Mouse (Mus musculus): ENCODE measurements around the gene Oprm1. TPM values are rescaled to one million over a fixed set of nuclear protein-coding genes. Genes with fewer than 3 reads are reported as not detected.
A peak's percentile ranks its signal among the peaks of the same experiment; 100 is the strongest.

Oprm1 gene
- polyA plus RNA-seq, 1 experiment: 2.1 TPM

- DNase-seq: no peak
- Histone ChIP-seq H3K4me3 (replicated peaks; ENCODE audit: insufficient read depth, low read depth, low read length) (no peak overlapping the region), H3K27me3 (ENCODE audit: control insufficient read depth, insufficient read depth, low read length) (no peaks in the 10 kb centered on the region), H3K27ac (ENCODE audit: insufficient read depth, low read length) (no peak overlapping the region), H3K4me1 (ENCODE audit: control insufficient read depth, insufficient read depth, low read length) (no peaks in the 10 kb centered on the region)
- TF ChIP-seq CTCF (IDR thresholded peaks at IDR 0.05; ENCODE audit: borderline replicate concordance, insufficient read depth, low read depth, low read length): no peak
- no peak for TF ChIP-seq POLR2A (IDR thresholded peaks at IDR 0.05; ENCODE audit: borderline replicate concordance, insufficient read depth, low read length)
- WGBS: 92% methylated on average over 2 of the region's 2 CpGs
Measured at GRCm38 (mm10) chr10:7069090-7069489, 310.8 kb downstream of the Oprm1 start.

GRCm38 (mm10) chr10:7070100-7070835, 312.0 kb downstream of the Oprm1 start:
- 81% methylated on average over 8 of the region's 8 CpGs for WGBS
- Histone ChIP-seq H3K27ac (ENCODE audit: insufficient read depth, low read length) (no peak overlapping the region), H3K4me1 (ENCODE audit: control insufficient read depth, insufficient read depth, low read length) (peaks cover 6% of the 10 kb centered on the region), H3K4me3 (replicated peaks; ENCODE audit: insufficient read depth, low read depth, low read length) (no peak overlapping the region), H3K27me3 (ENCODE audit: control insufficient read depth, insufficient read depth, low read length) (no peaks in the 10 kb centered on the region)
- TF ChIP-seq POLR2A (IDR thresholded peaks at IDR 0.05; ENCODE audit: borderline replicate concordance, insufficient read depth, low read length) (no peak), CTCF (IDR thresholded peaks at IDR 0.05; ENCODE audit: borderline replicate concordance, insufficient read depth, low read depth, low read length) (no peak)
- no peak for DNase-seq

- 97% methylated on average over 5 of the region's 5 CpGs for WGBS
- Histone ChIP-seq H3K27me3 (ENCODE audit: control insufficient read depth, insufficient read depth, low read length) (no peaks in the 10 kb centered on the region), H3K4me1 (ENCODE audit: control insufficient read depth, insufficient read depth, low read length) (peaks cover 11% of the 10 kb centered on the region), H3K27ac (ENCODE audit: insufficient read depth, low read length) (no peak overlapping the region), H3K4me3 (replicated peaks; ENCODE audit: insufficient read depth, low read depth, low read length) (no peak overlapping the region)
- DNase-seq: no peak
- no peak for TF ChIP-seq CTCF (IDR thresholded peaks at IDR 0.05; ENCODE audit: borderline replicate concordance, insufficient read depth, low read depth, low read length)
- TF ChIP-seq POLR2A (IDR thresholded peaks at IDR 0.05; ENCODE audit: borderline replicate concordance, insufficient read depth, low read length): no peak
Measured at GRCm38 (mm10) chr10:7070924-7071323, 312.6 kb downstream of the Oprm1 start.

- 86% methylated on average over 2 of the region's 2 CpGs for WGBS
- H3K4me1 ChIP-seq (ENCODE audit: control insufficient read depth, insufficient read depth, low read length): peaks cover 24% of the 10 kb centered on the region
- no peak for TF ChIP-seq POLR2A (IDR thresholded peaks at IDR 0.05; ENCODE audit: borderline replicate concordance, insufficient read depth, low read length)
- TF ChIP-seq CTCF (IDR thresholded peaks at IDR 0.05; ENCODE audit: borderline replicate concordance, insufficient read depth, low read depth, low read length): no peak
- H3K4me3 ChIP-seq (replicated peaks; ENCODE audit: insufficient read depth, low read depth, low read length): no peak overlapping the region
- H3K27ac ChIP-seq (ENCODE audit: insufficient read depth, low read length): no peak overlapping the region
- no peaks in the 10 kb centered on the region for H3K27me3 ChIP-seq (ENCODE audit: control insufficient read depth, insufficient read depth, low read length)
- no peak for DNase-seq
Measured at GRCm38 (mm10) chr10:7074231-7074630, 315.9 kb downstream of the Oprm1 start.

DNA sequence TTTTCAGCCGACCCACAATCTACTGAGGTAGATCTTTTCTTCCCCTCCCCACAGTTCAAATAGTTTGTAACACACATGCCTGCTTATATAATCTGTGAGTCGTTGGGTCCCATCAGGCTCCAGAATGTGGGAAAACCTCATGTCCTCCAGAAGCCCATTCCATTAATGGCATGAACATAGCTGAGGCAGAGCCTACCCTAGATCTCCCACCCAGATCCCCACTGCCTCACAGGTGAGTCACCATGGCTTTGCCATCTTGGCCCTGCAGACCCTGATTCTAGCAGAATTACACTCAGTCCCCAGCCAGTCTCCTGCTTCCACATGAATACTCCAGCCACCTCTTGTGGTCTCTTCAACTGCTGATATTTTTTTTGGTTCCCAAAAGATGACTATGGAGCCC, 317.4 kb downstream of the Oprm1 start:
- 70% methylated on average over 2 of the region's 2 CpGs for WGBS
- Histone ChIP-seq H3K4me3 (replicated peaks; ENCODE audit: insufficient read depth, low read depth, low read length) (no peak overlapping the region), H3K27ac (ENCODE audit: insufficient read depth, low read length) (peak overlapping the region; percentile 93), H3K27me3 (ENCODE audit: control insufficient read depth, insufficient read depth, low read length) (no peaks in the 10 kb centered on the region), H3K4me1 (ENCODE audit: control insufficient read depth, insufficient read depth, low read length) (peaks cover 24% of the 10 kb centered on the region)
- DNase-seq: peak in 1 of 2 experiments; percentile 36
- no peak for TF ChIP-seq CTCF (IDR thresholded peaks at IDR 0.05; ENCODE audit: borderline replicate concordance, insufficient read depth, low read depth, low read length)
- TF ChIP-seq POLR2A (IDR thresholded peaks at IDR 0.05; ENCODE audit: borderline replicate concordance, insufficient read depth, low read length): no peak

DNA sequence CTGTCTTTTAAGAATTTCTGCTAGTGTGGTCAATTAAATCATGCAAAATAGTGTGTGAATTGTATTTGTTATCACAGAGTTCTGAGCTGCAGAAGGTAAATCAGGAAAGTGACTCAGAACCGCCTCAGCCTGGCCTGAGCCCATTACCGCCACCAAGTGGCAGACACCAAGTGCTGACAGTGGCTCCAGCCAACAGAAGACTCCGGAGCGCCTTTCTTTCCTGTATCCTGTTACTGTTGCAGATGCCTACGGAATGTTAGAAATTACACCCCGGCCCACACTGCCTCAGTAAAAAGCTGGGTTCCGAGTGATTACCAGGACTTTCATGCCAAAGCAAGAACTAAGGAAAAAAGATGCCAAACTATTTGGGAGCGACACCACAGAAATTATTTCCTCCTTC, 317.9 kb downstream of the Oprm1 start:
- Histone ChIP-seq H3K4me1 (ENCODE audit: control insufficient read depth, insufficient read depth, low read length) (peaks cover 24% of the 10 kb centered on the region), H3K27me3 (ENCODE audit: control insufficient read depth, insufficient read depth, low read length) (no peaks in the 10 kb centered on the region), H3K27ac (ENCODE audit: insufficient read depth, low read length) (peak overlapping the region; percentile 93), H3K4me3 (replicated peaks; ENCODE audit: insufficient read depth, low read depth, low read length) (no peak overlapping the region)
- peak; percentile 89 to 91 for DNase-seq
- TF ChIP-seq POLR2A (IDR thresholded peaks at IDR 0.05; ENCODE audit: borderline replicate concordance, insufficient read depth, low read length): 0 out of 2 replicates have a peak, but pooled peaks have one; percentile 23
- peak; percentile 87 for TF ChIP-seq CTCF (IDR thresholded peaks at IDR 0.05; ENCODE audit: borderline replicate concordance, insufficient read depth, low read depth, low read length)
- 6% methylated on average over 8 of the region's 8 CpGs for WGBS

- Histone ChIP-seq H3K27me3 (ENCODE audit: control insufficient read depth, insufficient read depth, low read length) (no peaks in the 10 kb centered on the region), H3K4me1 (ENCODE audit: control insufficient read depth, insufficient read depth, low read length) (peaks cover 24% of the 10 kb centered on the region), H3K27ac (ENCODE audit: insufficient read depth, low read length) (peak overlapping the region; percentile 93), H3K4me3 (replicated peaks; ENCODE audit: insufficient read depth, low read depth, low read length) (peak overlapping the region; percentile 20)
- TF ChIP-seq CTCF (IDR thresholded peaks at IDR 0.05; ENCODE audit: borderline replicate concordance, insufficient read depth, low read depth, low read length) (no peak), POLR2A (IDR thresholded peaks at IDR 0.05; ENCODE audit: borderline replicate concordance, insufficient read depth, low read length) (no peak)
- DNase-seq: peak; percentile 75 to 84
- WGBS: 31% methylated on average over 7 of the region's 8 CpGs
Measured at GRCm38 (mm10) chr10:7076662-7077211, 318.4 kb downstream of the Oprm1 start.

DNA sequence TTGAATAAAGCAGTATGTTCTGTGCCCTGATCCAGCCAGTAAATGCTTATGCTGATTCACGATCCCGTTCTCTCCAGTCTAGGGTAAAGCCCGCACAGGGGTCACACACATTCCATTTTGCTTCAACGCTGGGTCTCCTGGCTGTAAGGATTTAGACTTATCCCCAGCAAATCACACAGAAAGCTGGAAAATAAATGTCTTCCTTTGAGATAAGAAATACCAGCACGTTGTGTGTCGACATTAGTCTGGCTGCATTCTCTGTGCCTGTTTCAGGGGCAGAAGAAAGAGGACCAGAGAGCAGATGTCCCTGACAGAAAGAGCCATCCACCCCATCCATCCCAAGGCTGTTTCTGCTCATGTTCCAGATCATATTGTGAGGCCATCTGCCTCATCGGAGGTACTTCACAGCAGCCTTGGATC, 319.1 kb downstream of the Oprm1 start:
- H3K27me3 ChIP-seq (ENCODE audit: control insufficient read depth, insufficient read depth, low read length): no peaks in the 10 kb centered on the region
- H3K4me3 ChIP-seq (replicated peaks; ENCODE audit: insufficient read depth, low read depth, low read length): peak overlapping the region; percentile 39
- peak overlapping the region; percentile 98 for H3K27ac ChIP-seq (ENCODE audit: insufficient read depth, low read length)
- 10% methylated on average over 7 of the region's 7 CpGs for WGBS
- H3K4me1 ChIP-seq (ENCODE audit: control insufficient read depth, insufficient read depth, low read length): peaks cover 24% of the 10 kb centered on the region
- TF ChIP-seq CTCF (IDR thresholded peaks at IDR 0.05; ENCODE audit: borderline replicate concordance, insufficient read depth, low read depth, low read length) (no peak; the same call in 1 of the 2 replicates), POLR2A (IDR thresholded peaks at IDR 0.05; ENCODE audit: borderline replicate concordance, insufficient read depth, low read length) (peak; percentile 60; the same call in 1 of the 2 replicates)
- DNase-seq: peak; percentile 80 to 95
